Mouse (Mus musculus) stomach, postnatal 0 days (tissue): ENCODE data around the gene Tm2d1.

Experiments used
- CTCF ChIP-seq: IDR thresholded peaks from 2 replicates; pipeline ENCODE4 v1.5.1; 2016; ENCODE audit warnings: antibody characterized with exemption, low read depth, mild to moderate bottlenecking, moderate library complexity
- EP300 ChIP-seq: optimal IDR thresholded peaks from 2 replicates; pipeline ENCODE3; 2016; ENCODE audit warnings: antibody characterized with exemption

GRCm38 (mm10) chr4:98338636-98339630, 44.2 kb downstream of the Tm2d1 start:
- no peak for TF ChIP-seq CTCF
- no peak for TF ChIP-seq EP300
